Mouse (Mus musculus) mouse trophoblast stem cell (cell line): ENCODE results near the gene Tbc1d10b.

ENCODE experiments used
- in situ Hi-C, 2 experiments: fragments of 300-500 bp; cut with MseI, MboI; formaldehyde crosslinking; loops; 2 replicates in 1 of 2; 3 replicates in 1 of 2; pipeline ENCODE4 v1.15.1; 2025

Gene Tbc1d10b

GRCm38 (mm10) chr7:127225147-127225995 lies 17.1 kb upstream of the Tbc1d10b start:
- in situ Hi-C loops: no loop called here

DNA sequence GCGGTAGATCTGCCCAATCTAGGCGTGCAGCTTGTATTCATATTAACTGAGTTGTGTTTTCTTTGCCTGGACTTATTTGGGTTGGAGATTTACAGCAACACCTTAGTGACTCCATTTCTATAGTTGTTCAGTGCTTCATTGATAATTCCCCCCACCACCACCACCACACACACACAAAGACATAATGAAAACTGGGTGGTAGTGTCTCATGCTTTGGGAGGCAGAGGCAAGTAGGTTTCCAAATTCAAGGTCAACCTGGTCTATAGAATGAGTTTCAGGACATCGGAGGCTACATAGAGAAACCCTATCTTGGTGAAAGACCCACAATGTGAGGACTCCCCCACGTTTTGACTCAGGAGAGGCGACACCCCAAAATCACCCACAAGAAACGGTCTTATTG lies 16.3 kb upstream of the Tbc1d10b start:
- in situ Hi-C loops: no loop called here

- in situ Hi-C loops: no loop called here
These were observed 15.5 kb upstream of the Tbc1d10b start for GRCm38 (mm10) chr7:127223515-127224478.

DNA sequence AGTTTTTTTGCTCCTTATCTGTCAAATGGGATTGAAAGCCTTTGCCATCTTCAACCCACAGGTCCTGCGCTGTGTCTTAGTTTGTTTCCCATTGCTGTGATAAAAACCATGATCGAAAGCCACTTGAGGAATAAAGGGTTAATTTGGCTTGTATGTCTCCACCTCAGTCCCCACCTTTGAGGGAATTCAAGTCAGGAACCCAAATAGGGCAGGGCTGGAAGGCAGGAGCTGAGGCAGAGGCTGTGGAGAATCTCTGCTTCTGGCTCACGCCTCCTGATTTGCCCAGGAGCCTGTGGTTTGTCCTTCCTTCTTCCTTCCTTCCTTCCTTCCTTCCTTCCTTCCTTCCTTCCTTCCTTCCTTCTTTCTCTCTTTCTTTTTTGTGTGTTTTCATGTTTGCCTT lies 14.8 kb upstream of the Tbc1d10b start:
- in situ Hi-C loops: no loop called here

- in situ Hi-C loops: no loop called here
These were observed 12.2 kb upstream of the Tbc1d10b start for GRCm38 (mm10) chr7:127220440-127220839.

DNA sequence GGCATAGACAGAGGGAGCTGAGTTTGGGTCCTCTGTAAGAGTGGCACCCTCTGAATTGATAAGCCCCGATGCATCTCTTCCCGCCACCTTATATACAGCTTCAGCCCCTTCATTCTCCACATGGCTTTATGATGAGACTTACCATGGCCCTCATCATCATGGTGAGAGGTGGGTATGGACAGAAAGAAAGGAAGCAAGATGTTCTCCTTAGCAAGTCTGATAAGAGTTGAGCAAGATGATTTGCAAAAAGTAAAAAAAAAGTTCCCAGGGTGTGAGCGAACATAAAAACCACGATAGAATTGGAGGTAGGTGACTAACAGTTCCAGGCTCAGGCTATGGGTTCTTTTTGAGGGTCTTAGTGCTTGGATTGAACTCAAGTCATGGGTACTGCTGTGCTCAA lies 10.4 kb upstream of the Tbc1d10b start:
- in situ Hi-C loops: no loop called here

- in situ Hi-C loops: no loop called here
These were observed 9.8 kb upstream of the Tbc1d10b start for GRCm38 (mm10) chr7:127217901-127218642.

GRCm38 (mm10) chr7:127217475-127217874 lies 9.2 kb upstream of the Tbc1d10b start:
- in situ Hi-C loops: no loop called here

DNA sequence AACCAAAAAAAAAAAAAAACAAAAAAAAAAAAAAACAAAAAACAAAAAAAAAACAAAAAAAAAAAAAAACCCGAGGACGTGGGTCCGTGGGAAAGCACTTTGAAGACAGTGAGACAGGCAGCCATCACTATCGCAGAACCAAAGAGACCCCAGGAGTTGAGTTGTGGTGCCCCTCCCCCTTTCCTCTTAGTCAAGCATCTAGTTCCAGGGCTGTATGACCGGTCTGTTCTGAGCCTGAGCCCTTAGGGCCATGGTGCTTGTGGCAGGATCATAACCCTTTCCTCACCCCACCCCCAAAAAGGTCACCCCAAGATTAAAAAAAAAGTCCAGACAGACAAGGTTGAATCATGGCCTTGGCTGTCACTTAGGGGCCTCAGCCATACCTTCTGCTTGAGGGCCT lies 8.0 kb upstream of the Tbc1d10b start:
- in situ Hi-C loops: no loop called here

GRCm38 (mm10) chr7:127214981-127215871 lies 7.0 kb upstream of the Tbc1d10b start:
- in situ Hi-C loops: no loop called here

DNA sequence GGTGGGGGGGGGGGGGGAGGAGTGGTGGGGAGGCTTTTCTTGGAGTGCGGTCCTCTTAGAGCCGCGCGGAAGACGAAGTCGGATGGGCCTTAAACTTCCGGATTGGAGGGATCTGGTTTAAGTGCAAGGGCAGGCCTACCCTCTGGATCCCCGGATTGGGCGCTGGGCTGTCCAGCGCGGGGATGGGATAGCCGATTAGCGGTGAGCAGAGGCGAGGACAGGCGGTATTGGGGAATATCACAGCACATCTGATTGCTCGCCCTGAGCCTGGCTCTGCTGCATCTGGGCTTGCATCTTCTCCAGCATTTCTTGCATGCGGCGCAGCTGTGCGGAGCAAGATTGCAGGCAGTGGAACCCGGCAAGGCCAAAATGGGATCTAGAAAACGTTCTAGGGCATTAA lies 6.3 kb upstream of the Tbc1d10b start:
- in situ Hi-C loops: no loop called here

DNA sequence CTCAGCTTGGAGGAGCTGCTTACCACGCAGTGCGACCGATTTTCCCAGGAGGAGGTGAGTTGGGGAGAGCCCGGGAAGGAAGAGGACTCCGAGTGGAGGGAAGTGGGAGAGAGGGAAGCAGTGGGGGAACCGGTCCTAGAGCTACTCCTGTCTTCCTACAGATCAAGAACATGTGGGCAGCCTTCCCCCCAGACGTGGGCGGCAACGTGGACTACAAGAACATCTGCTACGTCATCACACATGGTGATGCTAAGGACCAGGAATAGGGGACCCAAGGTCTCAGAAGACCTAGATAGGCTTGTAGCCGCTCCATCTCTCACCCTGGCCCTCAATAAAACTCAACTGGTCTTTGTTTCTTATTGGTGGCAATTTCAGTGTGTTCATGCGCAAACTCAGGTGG lies 5.7 kb upstream of the Tbc1d10b start:
- in situ Hi-C loops: no loop called here

DNA sequence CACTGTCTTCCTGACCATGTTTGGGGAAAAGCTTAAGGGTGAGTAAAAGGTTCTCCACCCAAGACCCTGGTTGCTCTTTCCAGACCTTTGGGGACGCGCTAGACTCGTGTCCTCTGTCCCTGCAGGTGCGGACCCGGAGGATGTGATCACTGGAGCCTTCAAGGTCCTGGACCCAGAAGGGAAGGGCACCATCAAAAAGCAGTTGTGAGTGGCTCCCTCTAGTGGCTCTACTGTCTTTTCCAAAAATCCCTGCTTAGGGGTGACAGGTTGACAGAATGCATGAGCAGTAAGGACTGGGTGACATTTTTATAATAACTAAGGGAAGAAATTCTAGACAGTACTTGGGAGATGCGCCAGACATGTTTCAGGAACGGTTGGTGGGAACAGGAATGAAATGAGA lies 5.2 kb upstream of the Tbc1d10b start:
- in situ Hi-C loops: no loop called here

- in situ Hi-C loops: no loop called here
These were observed 4.4 kb upstream of the Tbc1d10b start for GRCm38 (mm10) chr7:127212432-127213250.

DNA sequence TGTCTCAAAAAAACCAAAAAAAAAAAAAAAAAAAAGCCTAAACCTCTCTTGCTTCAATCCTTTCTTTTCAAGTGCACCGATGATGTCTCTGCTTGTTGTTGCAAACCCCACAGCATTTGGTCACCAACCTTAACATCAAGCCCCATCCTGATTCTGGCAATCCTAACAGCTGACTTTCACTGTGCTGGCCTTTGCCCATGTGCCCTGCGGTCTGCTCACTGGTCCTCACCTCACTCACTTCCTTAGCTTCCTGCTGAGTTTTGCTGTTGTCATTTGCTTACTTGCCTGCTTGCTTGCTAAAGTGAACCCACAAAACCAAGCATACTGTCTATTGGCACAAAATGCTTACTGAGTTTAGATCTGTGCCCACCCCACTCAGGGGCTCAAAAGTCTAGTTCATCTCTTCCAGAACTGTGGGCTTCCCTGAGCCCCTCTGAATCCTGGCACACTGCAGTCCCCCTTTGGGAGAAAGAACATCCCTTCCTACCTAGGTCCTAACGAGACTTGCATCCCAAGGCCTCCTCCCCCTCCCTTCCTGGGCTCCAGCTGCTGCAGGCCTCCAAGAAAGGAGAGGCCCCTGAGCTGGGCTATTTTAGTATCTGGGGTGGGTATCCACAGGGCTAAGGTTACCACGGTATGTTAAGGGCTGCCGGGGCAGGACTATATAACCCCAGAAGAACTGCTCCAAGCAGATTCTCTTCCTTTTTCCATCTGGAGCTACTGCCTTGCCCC lies 2.9 kb upstream of the Tbc1d10b start:
- in situ Hi-C loops: no loop called here

GRCm38 (mm10) chr7:127210266-127210665 lies 2.0 kb upstream of the Tbc1d10b start:
- in situ Hi-C loops: no loop called here

DNA sequence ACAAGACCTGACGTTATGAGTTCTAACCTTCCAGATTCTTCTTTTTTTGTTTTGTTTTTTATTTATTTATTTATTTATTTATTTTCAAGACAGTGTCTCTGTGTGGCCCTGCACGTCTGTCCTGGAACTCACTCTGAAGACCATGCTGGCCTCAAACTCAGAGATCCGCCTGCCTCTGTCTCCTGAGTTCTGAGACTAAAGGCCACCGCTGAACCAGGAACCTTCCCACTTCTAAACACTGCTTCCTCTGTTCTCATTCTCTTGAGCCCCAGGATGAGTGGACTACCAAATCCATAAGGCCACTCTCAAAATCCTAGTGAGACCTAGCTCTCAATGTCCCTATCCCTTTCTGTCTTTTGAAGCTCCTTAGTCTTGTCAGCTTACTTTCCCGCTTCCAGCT lies 1.6 kb upstream of the Tbc1d10b start:
- in situ Hi-C loops: no loop called here

DNA sequence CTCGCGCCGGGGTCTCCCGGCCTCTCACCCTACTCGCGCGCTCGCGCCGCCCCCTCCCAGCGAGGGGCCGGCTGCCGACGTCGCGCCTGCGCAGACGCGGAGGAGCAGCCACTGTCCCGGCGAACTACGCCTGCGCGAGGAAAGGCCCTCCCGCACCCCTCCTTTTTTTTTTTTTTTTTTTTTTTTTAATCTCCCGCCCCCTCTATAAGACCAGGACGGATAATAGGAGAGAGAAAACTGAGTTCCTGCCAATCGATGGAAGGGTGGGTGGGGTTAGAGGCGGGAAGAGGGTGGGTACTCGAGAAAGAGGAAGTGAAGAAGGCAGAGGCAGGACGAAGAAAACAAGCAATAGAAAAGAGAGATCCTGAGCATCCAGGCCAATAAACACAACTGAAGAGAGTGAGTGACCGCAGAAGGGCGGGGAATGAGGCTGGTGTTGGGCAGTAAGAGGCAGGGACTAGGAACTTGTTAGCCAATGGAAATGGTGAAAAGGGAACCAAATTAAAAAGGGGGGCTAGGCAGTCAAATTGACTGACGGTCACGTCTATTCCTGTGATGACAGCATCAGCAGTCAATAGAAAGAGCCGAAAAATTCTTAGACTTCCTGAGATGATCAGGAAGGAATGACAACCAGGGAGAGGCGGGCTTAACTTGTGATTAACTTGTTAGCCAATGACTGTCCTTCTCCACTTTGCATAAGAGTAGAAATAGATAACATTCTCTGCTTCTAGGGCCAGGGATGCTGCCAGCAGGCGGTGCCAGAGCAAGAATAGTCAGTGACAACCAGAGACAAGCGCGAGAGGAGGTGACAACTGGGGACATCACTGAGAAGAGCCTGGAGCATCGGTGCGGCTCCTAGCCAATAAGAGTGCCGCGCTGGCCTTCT lies 528 bp upstream of the Tbc1d10b start, which contains the start of gene Mylpf:
Gene Mylpf (plus strand): TSS at position 338 of the 886 bp plus-strand sequence.
- in situ Hi-C loops: no loop called here
